Mouse (Mus musculus) embryonic fibroblast, embryonic 13.5 days (primary cell): ENCODE measurements around the gene Kcnh7. TPM values are rescaled to one million over a fixed set of nuclear protein-coding genes. Genes with fewer than 3 reads are reported as not detected.

Experiments
- H3K27ac ChIP-seq: 2 replicates; pipeline ENCODE4 v1.5.1; 2012; ENCODE audit warnings: low read length, control low read depth, inconsistent platforms; ENCODE audit not compliant: insufficient read depth
- H3K4me1 ChIP-seq: 2 replicates; pipeline ENCODE4 v1.6.1; 2011; ENCODE audit warnings: low read length; ENCODE audit not compliant: control insufficient read depth, insufficient read depth
- H3K4me3 ChIP-seq: 2 replicates; pipeline ENCODE4 v1.5.1; 2011; ENCODE audit warnings: mild to moderate bottlenecking, control low read depth, low read length; ENCODE audit not compliant: insufficient read depth
- CTCF ChIP-seq: IDR thresholded peaks from 2 replicates; pipeline ENCODE4 v1.5.1; 2011; ENCODE audit warnings: mild to moderate bottlenecking, control low read depth, low read length, moderate library complexity, borderline replicate concordance; ENCODE audit not compliant: insufficient read depth
- POLR2A ChIP-seq: IDR thresholded peaks from 2 replicates; pipeline ENCODE4 v1.6.1; 2011; ENCODE audit warnings: low read depth, mild to moderate bottlenecking, control low read depth, low read length, moderate library complexity
- polyA plus RNA-seq: library from polyadenylated mRNA; stranded (reverse); fragments of >200 nt; gene quantifications from 2 replicates; pipeline ENCODE4 v1.2.4, GENCODE M21; 2011; ENCODE audit warnings: low read depth; ENCODE audit not compliant: missing spikeins, insufficient read length

Gene Kcnh7
- polyA plus RNA-seq, 1 experiment, result not detected

DNA sequence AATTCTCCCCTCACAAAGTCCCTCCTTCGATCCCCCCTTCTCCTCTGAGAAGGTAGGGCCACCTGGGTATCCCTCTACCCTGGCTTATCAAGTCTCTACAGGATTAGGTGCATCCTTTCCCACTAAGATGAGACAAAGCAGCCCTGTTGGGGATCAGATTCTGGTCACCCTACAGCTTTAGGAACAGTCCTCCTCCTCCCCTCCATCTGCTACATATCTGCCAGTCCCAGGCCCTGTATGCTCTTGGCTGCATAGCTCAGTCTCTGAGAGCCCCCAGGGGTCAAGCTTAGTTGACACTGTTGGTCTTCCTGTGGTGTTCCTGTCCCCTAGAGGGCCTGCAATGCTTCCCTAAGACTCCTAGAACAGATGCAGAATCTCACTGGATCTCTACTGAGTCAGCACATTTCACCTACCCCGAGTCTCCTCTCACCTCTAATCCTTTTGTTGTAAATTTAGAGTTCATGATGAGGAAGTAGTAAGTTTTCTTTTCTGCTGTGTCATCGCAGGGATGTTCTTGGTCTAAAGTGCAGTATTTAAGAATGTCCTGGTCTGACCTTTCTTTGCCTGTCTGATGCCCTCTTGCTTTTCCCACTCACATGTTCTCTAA, 499.0 kb downstream of the Kcnh7 start:
- H3K4me1 ChIP-seq, result 0 out of 2 replicates have a peak, but pooled peaks cover 2% of the 10 kb centered on the region
- H3K4me3 ChIP-seq, result no peak overlapping the region
- no peak for TF ChIP-seq CTCF
- TF ChIP-seq POLR2A, result no peak
- H3K27ac ChIP-seq, result no peak overlapping the region

DNA sequence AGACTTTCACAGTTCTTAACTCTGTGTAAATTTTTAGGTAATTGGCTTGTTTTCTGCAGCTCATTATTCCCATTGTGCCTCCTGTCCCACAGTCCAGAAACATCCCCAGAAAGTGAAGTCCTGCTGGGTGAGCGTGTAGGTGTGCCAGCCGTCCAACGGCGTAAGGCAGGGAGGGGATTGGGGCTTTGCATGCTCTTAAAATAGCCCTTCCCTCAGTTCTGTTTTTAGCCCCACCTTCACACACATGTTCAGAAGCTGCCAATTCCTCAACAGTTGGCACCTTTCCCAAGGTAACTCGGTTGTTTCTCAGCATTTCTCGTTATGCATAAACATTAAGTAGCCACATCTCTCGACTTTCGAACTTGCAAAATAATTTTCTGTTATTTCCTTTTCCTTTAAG, 502.4 kb downstream of the Kcnh7 start:
- no peak for TF ChIP-seq POLR2A
- no peak for TF ChIP-seq CTCF
- no peak overlapping the region for H3K27ac ChIP-seq

DNA sequence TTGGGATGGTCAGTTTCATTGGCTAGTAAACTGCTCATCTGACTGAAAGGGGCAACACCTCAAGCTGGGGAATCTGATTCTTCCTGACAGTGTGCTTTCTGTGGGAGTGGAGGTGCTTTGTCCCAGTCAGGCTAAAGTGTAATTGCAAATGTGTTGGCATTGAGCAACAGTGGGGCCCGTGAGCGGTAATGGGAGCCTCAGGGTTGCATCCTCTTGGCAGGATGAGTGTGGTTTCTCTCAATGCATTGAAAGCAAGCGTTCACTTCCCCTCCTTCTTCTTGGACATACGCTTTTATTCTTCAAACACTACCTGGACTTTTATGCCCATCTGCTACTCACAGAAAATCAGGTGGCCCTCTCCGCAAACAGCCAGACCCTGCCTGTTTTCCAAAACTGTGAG, 511.3 kb downstream of the Kcnh7 start:
- no peak overlapping the region for H3K27ac ChIP-seq
- no peak overlapping the region for H3K4me3 ChIP-seq
- H3K4me1 ChIP-seq, result no peaks in the 10 kb centered on the region
- TF ChIP-seq CTCF (no peak), POLR2A (no peak)

More for the DNA sequence above, 502.4 kb downstream of the Kcnh7 start:
- Histone ChIP-seq H3K4me1 (0 out of 2 replicates have a peak, but pooled peaks cover 2% of the 10 kb centered on the region), H3K4me3 (no peak overlapping the region)

DNA sequence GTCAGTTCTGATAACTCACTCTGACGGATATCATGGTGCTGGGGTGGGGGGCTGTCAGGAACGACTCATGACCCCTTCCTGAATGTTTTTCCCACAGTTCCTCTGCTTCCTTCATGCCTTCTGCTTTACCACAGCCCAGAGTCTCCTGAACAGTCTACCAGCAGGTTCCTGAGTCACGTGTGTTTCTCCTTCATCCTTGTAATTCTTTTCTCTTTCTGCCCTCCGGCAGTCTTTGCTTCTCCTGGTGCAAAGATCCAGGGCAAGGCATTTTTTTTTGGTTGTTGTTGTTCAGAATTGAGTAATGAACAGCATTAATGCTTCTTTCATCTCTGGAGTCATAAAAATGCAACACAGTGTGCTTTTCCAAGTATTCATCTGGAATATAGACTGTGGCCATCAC, 513.3 kb downstream of the Kcnh7 start:
- TF ChIP-seq CTCF (no peak), POLR2A (no peak)
- Histone ChIP-seq H3K27ac (no peak overlapping the region), H3K4me3 (no peak overlapping the region), H3K4me1 (no peaks in the 10 kb centered on the region)

DNA sequence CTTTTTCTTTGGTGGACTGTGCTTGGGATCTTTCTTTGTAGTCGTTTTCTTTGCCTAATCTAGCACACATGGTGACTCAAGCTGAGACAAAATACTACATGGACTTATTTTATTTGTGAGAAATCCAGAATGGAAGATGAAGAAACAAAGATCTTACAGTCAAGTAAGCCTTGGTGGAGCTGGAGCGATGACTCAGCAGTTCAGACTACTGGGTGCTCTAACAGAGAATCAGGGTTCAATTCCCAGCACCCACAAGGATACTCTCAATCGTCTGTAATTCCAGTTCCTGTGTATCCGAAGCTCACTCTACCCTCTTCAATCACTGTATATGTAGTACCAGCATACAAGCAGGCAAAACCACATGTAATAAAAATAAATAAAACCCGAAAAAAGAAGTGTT, 513.8 kb downstream of the Kcnh7 start:
- H3K27ac ChIP-seq, result no peak overlapping the region
- H3K4me3 ChIP-seq, result no peak overlapping the region
- no peaks in the 10 kb centered on the region for H3K4me1 ChIP-seq
- TF ChIP-seq POLR2A, result no peak
- TF ChIP-seq CTCF, result no peak

DNA sequence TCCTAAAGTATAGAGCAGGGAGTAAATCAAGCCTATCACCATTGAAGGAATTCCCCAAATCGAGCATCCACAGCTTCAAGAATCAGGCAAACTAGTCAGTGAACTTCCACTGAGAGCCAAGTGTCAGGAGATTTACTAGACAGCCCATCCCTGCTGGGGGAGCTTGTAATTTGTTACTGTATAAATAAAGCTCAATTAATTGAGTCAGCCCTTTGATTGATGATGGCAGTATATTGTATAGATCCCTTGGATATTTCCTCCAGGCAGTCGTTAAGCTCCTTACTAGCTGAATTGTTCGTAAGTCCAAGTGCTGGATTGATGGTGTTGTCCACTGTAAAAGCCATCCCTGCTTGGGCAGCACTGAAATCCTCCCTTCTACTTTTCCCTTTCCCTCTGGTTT, 514.2 kb downstream of the Kcnh7 start:
- Histone ChIP-seq H3K4me1 (no peaks in the 10 kb centered on the region), H3K27ac (no peak overlapping the region), H3K4me3 (no peak overlapping the region)
- TF ChIP-seq POLR2A (no peak), CTCF (no peak)

DNA sequence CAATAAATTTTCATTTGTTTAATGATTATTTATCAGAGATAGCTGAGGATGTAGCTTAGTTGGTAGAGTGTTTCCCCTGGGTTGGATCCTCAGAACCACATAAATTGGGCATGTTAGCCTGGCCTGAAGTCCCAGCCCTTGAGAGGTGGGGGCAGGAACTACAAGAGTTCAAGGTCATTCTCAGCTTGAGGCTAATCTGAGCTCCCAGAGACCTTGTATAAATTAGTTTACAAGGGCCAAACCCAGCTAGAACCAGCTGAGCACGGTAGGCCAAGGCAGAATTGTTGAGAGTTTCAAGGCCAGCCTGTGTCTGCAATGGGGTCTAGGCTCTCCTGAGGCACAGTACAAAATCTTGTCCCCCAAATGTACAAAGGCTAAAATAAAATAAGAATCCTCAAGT, 518.6 kb downstream of the Kcnh7 start:
- no peak for TF ChIP-seq CTCF
- TF ChIP-seq POLR2A, result no peak
- Histone ChIP-seq H3K4me3 (no peak overlapping the region), H3K4me1 (no peaks in the 10 kb centered on the region), H3K27ac (no peak overlapping the region)

DNA sequence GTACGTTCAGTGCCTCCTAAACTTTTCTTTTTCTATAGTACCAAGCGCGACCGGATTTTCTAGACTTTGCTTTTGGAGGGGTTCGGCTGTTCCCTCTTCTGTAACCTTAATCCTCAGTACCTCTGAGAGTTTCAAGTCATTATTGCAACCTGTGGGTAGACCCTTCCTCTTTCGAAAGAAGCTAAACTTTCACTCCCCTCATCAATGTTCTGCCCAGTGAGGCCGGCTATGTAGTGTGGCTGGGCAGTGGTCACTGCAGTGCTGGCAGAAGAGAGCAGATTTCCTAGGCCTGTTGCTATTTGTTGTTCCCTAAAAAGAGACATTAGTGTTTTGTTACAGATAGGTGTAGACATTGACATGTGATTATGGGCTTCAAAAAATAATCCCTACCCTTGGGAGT, 519.2 kb downstream of the Kcnh7 start:
- no peaks in the 10 kb centered on the region for H3K4me1 ChIP-seq
- no peak overlapping the region for H3K4me3 ChIP-seq
- TF ChIP-seq POLR2A (no peak), CTCF (no peak)
- H3K27ac ChIP-seq, result no peak overlapping the region

DNA sequence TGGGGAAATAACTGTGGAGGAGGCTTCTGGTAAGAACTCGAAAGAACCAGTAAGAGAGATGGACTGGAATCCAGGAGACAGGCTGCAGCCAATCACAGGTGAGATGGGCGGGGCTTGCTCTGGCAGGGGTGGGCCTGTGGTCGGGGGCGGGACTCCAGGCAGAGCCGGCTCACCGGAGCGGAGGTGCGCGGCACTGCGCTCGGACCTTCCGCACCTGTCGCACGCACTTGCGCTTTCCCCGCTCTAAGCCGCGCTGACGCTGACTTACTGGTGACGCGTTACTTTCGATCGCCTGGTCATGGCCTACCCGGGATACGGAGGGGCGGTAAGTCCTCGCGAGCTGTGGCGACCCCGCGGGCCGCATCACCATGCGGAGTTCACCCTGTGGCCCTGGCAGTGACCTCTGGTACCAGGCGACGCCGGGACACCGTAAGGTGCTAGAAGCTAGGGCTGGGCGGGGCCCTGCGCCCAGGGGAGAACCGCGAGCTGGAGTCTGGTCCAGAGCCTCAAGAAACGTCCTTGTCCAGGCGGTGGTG, 519.9 kb downstream of the Kcnh7 start, which contains the start of gene Gca:
TSS of gene Gca (plus strand) at position 151 of the 536 bp plus-strand sequence.
- peak within 1 kb of the TSS; percentile 75 for H3K4me3 ChIP-seq

DNA sequence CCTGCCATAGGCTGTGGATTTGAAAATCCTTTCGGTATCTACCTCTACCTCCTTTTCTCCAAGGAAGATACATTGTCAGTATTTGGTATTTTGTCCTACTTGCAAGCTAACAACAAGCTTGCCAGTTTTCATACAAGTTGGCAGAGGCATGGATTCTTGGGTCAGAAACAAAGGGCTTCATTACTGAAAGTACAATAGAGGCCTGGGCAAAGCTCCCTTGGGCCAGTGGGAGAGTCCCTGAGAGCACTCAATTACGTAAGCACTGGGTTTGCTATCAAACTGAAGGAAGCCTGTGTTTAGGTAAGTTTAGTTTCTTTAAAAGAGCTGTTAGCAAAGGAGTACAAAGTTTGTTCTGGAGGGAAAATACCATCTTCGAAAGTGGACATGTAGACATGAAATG, 521.5 kb downstream of the Kcnh7 start:
- H3K4me1 ChIP-seq, result no peaks in the 10 kb centered on the region
- no peak overlapping the region for H3K4me3 ChIP-seq
- no peak overlapping the region for H3K27ac ChIP-seq
- TF ChIP-seq CTCF (no peak), POLR2A (no peak)

More for the DNA sequence above, 519.9 kb downstream of the Kcnh7 start, which contains the start of gene Gca:
- Histone ChIP-seq H3K27ac (no peak within 1 kb of the TSS), H3K4me1 (no peaks in the 10 kb centered on the region)
- TF ChIP-seq CTCF (no peak), POLR2A (peak; percentile 46)

DNA sequence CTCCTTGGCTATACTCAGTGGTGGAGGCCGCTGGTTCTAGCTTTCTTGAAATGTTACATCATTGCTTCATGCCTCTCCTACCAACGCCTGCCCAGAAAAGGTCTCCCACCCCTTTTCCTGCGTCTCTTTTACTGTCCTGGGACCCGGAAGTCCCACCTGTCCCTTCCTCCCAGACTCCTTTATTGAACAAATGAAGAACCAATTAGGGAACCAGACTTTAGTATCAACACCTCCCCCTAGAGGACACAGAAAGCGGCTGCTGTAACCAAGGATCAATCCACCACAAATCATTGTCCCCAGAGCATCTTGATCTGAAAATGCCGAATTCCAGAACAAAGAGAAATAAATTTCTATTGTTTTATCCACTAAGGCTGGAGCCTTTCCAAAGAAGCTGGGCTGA, 523.5 kb downstream of the Kcnh7 start:
- no peak overlapping the region for H3K4me3 ChIP-seq
- H3K4me1 ChIP-seq, result no peaks in the 10 kb centered on the region
- TF ChIP-seq POLR2A (no peak), CTCF (no peak)
- H3K27ac ChIP-seq, result no peak overlapping the region
